Mouse (Mus musculus) lung, adult 2 months (tissue): ENCODE measurements around the gene Slc25a17. TPM values are rescaled to one million over a fixed set of nuclear protein-coding genes. Genes with fewer than 3 reads are reported as not detected.

Experiments used
- DNase-seq: peaks from one replicate; pipeline ENCODE4 v3.0.0; 2022
- H3K4me1 ChIP-seq: fragments of 200-500 bp; 2 replicates; pipeline ENCODE4 v1.6.1; 2011; ENCODE audit warnings: low read length; ENCODE audit not compliant: control insufficient read depth, insufficient read depth
- H3K4me3 ChIP-seq: fragments of 200-500 bp; replicated peaks from 2 replicates; pipeline ENCODE3; 2011; ENCODE audit warnings: low read depth, mild to moderate bottlenecking, control low read depth, low read length; ENCODE audit errors: extremely low read depth
- CTCF ChIP-seq: fragments of 200-500 bp; IDR thresholded peaks from 2 replicates; pipeline ENCODE4 v1.5.1; 2011; ENCODE audit warnings: mild to moderate bottlenecking, low read length, control low read depth; ENCODE audit not compliant: insufficient read depth
- POLR2A ChIP-seq: fragments of 200-500 bp; IDR thresholded peaks from 2 replicates; pipeline ENCODE4 v1.6.1; 2011; ENCODE audit warnings: low read depth, mild to moderate bottlenecking, control low read depth, low read length, borderline replicate concordance; ENCODE audit errors: extremely low read depth
- WGBS: fragments of 180-500 bp; shearing (Covaris S2); methylation state at CpG from one replicate; pipeline ENCODE4 v1.1.7; 2018; 5-methylcytosine and 5-hydroxymethylcytosine counted together
- polyA plus RNA-seq: library from polyadenylated mRNA; depleted of rRNA; stranded (reverse); fragments of >200 nt; gene quantifications from 2 replicates; pipeline ENCODE4 v1.2.3, GENCODE M21; 2012

The Slc25a17 gene
- polyA plus RNA-seq, 1 experiment = 44.2 TPM

DNA sequence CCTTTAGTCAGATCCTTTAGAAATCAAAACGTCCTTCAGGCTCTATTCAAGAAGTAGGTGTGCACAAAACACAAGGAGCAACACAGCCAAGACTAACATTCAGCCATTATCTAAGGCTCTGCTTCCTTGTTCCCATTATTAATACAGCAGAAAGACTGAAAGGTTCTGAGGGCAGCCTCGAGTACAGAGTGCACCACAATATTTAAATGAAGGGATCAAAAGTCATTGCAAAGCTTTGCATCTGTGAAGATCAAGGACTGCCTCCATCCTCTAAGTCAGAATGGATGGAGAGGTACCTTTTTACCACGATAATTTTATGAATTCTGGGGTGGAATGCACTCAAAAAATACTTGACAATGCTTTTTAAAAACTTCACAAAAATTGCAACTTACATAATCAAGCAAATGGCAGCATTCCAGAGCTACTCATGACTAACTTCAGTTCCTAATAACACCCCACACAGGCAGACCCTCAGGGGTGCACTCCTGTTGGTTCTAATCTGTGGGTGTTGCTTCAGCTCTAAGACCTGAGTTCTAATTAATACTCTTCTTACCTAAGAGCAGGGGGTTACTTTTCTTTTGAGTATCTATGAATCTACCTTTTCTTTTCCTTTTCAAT, 29.7 kb downstream of the Slc25a17 start:
- Histone ChIP-seq H3K4me1 (peaks cover 16% of the 10 kb centered on the region), H3K4me3 (no peak overlapping the region)
- DNase-seq = no peak
- WGBS = 21% methylated on average over 3 of the region's 3 CpGs
- no peak for TF ChIP-seq POLR2A
- no peak for TF ChIP-seq CTCF

- WGBS = 38% methylated on average over 5 of the region's 5 CpGs
- Histone ChIP-seq H3K4me1 (peaks cover 18% of the 10 kb centered on the region), H3K4me3 (no peak overlapping the region)
- TF ChIP-seq CTCF (no peak), POLR2A (no peak)
- no peak for DNase-seq
Measured at GRCm38 (mm10) chr15:81329721-81330369, 30.8 kb downstream of the Slc25a17 start.

GRCm38 (mm10) chr15:81327501-81327900, 33.1 kb downstream of the Slc25a17 start:
- no peak for DNase-seq
- Histone ChIP-seq H3K4me1 (peaks cover 18% of the 10 kb centered on the region), H3K4me3 (no peak overlapping the region)
- TF ChIP-seq CTCF = no peak
- no peak for TF ChIP-seq POLR2A
- 90% methylated on average over 7 of the region's 7 CpGs for WGBS

DNA sequence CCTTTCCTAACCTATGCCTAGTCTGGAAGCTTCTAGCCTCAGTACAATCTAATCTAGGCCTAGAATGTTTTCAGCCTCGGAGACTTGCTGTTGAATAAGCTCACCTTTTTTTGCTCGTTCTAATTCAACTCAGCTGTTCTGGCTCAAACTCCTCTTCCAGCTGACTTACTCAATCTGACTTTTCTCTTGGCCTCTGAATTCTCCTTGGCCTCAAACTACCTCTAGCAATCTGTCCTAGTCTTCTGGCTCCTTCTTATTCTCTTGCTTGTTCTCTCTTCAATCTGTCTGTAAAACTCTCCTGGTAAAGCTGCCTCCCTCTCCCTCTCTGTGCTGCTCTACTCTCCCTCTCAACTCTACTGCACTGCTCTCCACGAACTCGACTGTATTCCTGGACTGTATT, 35.6 kb downstream of the Slc25a17 start:
- H3K4me3 ChIP-seq = no peak overlapping the region
- TF ChIP-seq POLR2A (no peak), CTCF (no peak)
- no peak for DNase-seq
- WGBS = 56% methylated on average over 4 of the region's 4 CpGs
- peaks cover 10% of the 10 kb centered on the region for H3K4me1 ChIP-seq

GRCm38 (mm10) chr15:81320137-81320536, 40.5 kb downstream of the Slc25a17 start:
- WGBS = 88% methylated on average over 3 of the region's 3 CpGs
- TF ChIP-seq CTCF = no peak
- no peak for TF ChIP-seq POLR2A

DNA sequence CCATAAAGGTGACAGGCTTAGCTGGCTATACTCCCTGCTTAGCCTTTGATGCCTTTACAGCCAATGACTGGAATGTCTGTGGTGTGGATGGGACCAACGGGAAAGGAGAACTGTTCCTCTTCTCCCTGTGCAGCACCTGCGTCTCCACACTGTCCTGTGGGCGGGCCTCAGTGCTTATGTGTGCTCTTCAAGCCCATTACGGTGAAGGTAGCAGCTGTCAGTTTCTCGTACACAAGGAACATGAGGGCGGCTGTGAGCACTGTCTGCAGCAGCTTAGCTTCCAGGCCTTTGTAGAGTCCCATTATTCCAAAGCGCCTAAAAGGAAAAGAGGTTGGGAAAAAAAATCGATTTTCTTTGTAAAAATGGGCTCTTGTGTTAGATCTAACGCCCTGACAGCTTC, 41.1 kb downstream of the Slc25a17 start:
- 96% methylated on average over 9 of the region's 9 CpGs for WGBS
- Histone ChIP-seq H3K4me1 (no peaks in the 10 kb centered on the region), H3K4me3 (no peak overlapping the region)
- TF ChIP-seq POLR2A = no peak
- no peak for TF ChIP-seq CTCF
- DNase-seq = no peak

More at GRCm38 (mm10) chr15:81320137-81320536, 40.5 kb downstream of the Slc25a17 start:
- no peak overlapping the region for H3K4me3 ChIP-seq
- DNase-seq = no peak
- H3K4me1 ChIP-seq = no peaks in the 10 kb centered on the region

- 83% methylated on average over 3 of the region's 3 CpGs for WGBS
- TF ChIP-seq POLR2A = no peak
- no peak for TF ChIP-seq CTCF
Measured at GRCm38 (mm10) chr15:81313928-81314327, 46.7 kb downstream of the Slc25a17 start.

DNA sequence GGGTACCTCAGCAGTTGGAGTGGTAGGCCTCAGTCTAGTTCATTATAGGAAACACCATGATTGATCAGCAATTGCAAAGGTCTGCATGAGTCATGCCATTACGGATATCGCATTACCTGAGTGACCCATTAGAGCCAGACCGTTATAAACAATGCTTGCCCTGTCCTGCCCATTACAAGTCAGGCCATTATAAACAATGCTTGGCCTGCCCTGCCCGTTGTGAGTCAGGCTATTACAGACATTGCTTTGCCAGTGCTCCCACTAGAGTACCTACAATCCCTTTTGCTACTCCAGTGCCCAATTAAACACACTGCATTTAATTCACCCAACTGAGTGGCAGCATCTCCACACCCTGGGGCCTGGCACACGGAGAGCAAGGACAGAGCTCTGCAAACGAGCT, 49.6 kb downstream of the Slc25a17 start:
- TF ChIP-seq CTCF = no peak
- no peak for TF ChIP-seq POLR2A
- H3K4me3 ChIP-seq = no peak overlapping the region
- WGBS = 54% methylated on average over 6 of the region's 6 CpGs
- H3K4me1 ChIP-seq = no peaks in the 10 kb centered on the region
- DNase-seq = no peak

More at GRCm38 (mm10) chr15:81313928-81314327, 46.7 kb downstream of the Slc25a17 start:
- no peak for DNase-seq
- Histone ChIP-seq H3K4me1 (no peaks in the 10 kb centered on the region), H3K4me3 (no peak overlapping the region)

DNA sequence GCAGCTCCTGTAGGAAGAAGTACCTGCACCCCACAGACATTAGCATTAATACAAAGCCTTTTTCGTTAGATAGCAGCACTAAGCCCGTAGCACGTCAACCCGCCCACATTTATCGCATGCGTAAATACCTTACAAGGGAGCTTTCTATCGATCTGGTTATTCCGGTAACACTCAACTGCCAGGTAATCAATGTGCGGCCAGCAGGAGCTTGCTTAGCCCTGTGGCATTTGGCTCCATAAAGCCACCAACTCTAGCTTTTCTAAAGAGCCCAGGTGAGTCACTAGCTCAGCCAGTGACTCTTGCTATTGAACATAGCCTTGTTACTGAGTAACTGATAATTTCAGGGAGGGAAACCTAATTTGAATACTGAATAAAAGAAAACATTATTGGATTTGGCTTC, 50.3 kb downstream of the Slc25a17 start:
- DNase-seq = no peak
- Histone ChIP-seq H3K4me3 (no peak overlapping the region), H3K4me1 (no peaks in the 10 kb centered on the region)
- TF ChIP-seq POLR2A (no peak), CTCF (no peak)
- WGBS = 95% methylated on average over 9 of the region's 9 CpGs

DNA sequence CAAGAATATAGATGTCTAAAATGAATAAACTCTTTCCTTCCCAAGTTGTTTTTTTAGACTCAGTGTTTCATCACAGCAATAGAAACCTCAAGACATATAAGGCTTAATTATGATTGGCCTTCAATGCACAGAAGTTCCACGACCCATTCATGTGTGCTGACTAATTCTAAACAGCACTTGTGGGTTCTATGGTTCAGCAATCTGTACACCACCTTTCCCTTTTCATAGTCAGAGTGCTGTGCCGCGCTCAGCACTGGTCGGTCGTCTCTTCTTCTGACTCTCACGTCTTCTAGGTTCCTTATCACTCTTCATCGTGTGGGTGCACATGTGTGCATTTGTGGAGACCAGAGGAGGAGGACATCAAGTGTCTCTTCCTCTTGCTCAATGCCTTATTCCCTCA, 52.6 kb downstream of the Slc25a17 start:
- Histone ChIP-seq H3K4me1 (no peaks in the 10 kb centered on the region), H3K4me3 (no peak overlapping the region)
- 88% methylated on average over 7 of the region's 7 CpGs for WGBS
- DNase-seq = no peak
- TF ChIP-seq POLR2A (no peak), CTCF (no peak)
